Mouse (Mus musculus) gastrocnemius, adult 2 months (tissue): Measurements from ENCODE around the gene Ccdc47. TPM values are rescaled to one million over a fixed set of nuclear protein-coding genes. Genes with fewer than 3 reads are reported as not detected.

ENCODE experiments used
- DNase-seq: peaks from one replicate; pipeline ENCODE4 v3.0.0; 2022
- H3K27ac ChIP-seq: fragments of 200-600 bp; 2 replicates; pipeline ENCODE4 v1.8.1; 2022; ENCODE audit warnings: mild to moderate bottlenecking
- H3K4me3 ChIP-seq: fragments of 200-600 bp; 2 replicates; pipeline ENCODE4 v1.8.1; 2022; ENCODE audit warnings: mild to moderate bottlenecking, moderate library complexity
- CTCF ChIP-seq: fragments of 200-600 bp; IDR thresholded peaks from 2 replicates; pipeline ENCODE4 v1.8.1; 2022; ENCODE audit warnings: antibody characterized with exemption, mild to moderate bottlenecking, moderate library complexity
- intact Hi-C: fragments of 180-260 bp; cut with DNase I; formaldehyde crosslinking; loops from one replicate; pipeline ENCODE4 v1.15.1; 2025
- total RNA-seq, 2 experiments: library from RNA; stranded (reverse); gene quantifications; 2 replicates each; pipeline ENCODE4 v1.2.3; 2021

Gene Ccdc47
- total RNA-seq, 2 experiments from 2014 or later, result 68.3 to 78.9 TPM

DNA sequence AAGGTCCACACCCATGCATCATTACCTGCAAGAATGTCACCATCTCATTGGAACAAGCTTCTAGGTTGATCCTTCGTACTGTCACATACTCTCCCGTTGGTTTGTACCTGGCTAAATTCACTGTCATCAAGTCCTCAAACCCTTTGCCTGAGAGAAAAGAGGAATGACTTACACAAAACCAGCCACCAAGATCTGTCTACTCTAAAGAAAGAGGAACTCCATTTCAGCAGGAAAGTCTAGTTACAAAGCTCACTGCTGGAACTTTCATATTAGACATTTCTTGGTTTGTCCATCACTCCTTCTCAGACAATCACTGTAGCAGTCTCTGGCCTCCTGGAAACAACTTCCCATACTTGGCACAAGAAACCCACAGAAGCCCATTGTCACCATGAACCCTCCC lies 42.9 kb downstream of the Ccdc47 start:
- no peak for TF ChIP-seq CTCF
- no peak overlapping the region for H3K27ac ChIP-seq
- intact Hi-C loops, result no loop called here
- H3K4me3 ChIP-seq, result no peak overlapping the region
- DNase-seq, result no peak

DNA sequence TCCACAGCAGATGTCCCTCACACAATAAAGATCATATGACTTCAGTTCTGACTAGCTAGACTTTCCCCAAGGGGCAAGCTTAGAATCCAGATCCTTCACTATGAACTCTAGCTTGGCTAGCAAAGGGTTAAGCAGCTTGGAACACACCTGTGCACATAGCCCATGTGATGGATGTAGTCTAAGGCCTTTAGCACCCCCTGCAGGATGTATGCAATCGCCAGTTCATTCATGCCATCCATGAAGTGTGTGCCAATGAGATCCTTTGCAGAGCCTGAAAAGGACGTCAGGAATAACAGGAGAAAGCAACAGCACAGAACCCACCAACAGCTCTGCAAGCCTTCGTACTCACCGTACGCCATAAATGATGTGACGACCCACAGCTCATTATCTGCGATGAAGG lies 45.3 kb downstream of the Ccdc47 start:
- no peak overlapping the region for H3K27ac ChIP-seq
- DNase-seq, result no peak
- no peak overlapping the region for H3K4me3 ChIP-seq
- intact Hi-C loops, result no loop called here
- TF ChIP-seq CTCF, result peak; percentile 19; the same call in 1 of the 2 replicates

DNA sequence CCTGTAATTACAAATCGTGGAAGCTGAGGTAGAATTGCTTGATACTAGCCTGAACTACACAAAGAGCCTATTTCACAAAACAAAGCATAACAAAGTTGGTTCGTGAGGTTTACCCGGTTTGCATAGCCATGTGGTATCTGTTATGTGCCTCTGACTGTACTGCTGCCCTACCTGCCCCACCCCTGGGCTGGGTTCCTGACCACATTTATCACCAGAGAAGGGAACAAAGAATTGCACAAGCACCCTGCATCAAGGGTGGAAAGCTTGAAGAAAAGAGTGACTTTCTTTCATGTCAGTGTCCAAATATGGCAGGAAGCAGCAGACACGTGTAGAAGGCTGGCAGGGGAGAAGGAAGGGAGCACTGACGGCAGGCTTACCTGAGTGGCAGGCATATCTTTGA lies 48.7 kb downstream of the Ccdc47 start:
- intact Hi-C loops, result no loop called here
- no peak for TF ChIP-seq CTCF
- no peak for DNase-seq
- H3K27ac ChIP-seq, result no peak overlapping the region
- no peak overlapping the region for H3K4me3 ChIP-seq

DNA sequence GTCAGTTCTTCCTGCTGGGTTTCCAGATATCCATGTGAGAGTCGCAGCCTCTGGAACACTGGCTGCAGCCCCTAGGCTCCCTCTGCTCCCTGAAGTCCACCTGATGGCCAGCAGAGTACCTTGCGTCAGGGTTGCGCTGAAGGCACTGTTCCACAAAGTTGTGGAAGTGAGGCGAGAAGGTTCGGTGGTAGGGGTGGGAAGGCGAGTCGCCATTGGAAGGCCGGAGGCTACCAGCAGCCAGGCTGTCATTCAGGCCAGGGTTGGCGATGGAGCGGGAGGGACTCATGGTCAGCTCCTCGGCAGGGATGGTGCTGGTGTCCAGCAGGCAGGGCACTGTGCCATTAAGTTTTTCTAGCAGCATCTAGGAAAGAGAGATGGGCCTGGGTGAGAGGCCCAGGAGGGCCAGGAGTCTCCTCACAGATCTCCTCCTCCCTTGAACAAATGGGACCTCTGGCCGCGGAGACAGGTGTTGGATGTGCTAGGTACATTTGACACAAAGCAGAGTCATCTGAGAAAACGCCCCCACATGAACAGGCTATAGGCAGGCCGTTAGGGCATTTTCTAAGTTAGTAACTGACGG lies 51.5 kb downstream of the Ccdc47 start:
- Histone ChIP-seq H3K4me3 (peak overlapping the region; percentile 23), H3K27ac (peak overlapping the region; percentile 68)
- intact Hi-C loops, result no loop called here
- no peak for TF ChIP-seq CTCF
- DNase-seq, result no peak

DNA sequence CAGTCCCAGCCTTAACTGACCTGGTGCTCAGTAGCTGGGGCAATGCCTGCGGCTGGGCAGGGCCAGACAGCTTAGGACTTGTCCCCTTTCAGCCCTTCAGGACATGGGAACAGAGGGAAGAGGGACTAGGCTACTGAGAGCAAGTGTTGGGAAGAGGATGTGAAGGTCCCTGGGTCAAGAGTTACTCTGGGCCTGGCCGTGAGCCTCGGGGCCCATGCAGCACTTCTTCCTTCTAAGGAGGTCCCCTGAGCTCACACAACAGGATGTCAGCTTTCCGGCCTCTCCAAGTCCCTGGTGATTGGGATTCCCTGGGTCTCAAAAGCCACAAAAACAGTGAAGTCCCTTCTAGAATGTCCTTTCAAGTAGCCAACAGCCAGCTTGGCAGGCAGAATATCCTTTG lies 52.6 kb downstream of the Ccdc47 start:
- Histone ChIP-seq H3K4me3 (peak overlapping the region; percentile 23), H3K27ac (peak overlapping the region; percentile 68)
- intact Hi-C loops, result no loop called here
- no peak for DNase-seq
- no peak for TF ChIP-seq CTCF

DNA sequence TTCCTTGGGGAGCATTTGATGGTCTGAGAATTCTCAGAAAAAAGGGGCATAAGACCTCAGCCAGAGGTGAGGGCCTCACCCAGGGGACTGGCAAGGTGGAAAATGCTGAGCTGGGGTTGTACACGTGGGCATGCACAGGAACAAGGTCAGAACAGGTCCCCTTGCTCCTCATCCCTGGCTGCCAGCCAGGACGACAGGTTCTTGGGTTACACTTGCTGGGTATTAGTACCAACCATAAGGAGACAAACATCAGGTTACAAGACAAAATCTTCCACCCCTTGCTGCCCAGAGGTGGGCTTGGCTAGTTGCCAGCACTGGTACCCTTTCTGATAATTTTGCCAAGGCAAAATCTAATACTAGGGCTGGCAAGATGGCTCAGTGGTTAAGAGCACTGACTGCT lies 53.9 kb downstream of the Ccdc47 start:
- no peak for TF ChIP-seq CTCF
- intact Hi-C loops, result no loop called here
- Histone ChIP-seq H3K27ac (no peak overlapping the region), H3K4me3 (no peak overlapping the region)
- peak; percentile 66 for DNase-seq

DNA sequence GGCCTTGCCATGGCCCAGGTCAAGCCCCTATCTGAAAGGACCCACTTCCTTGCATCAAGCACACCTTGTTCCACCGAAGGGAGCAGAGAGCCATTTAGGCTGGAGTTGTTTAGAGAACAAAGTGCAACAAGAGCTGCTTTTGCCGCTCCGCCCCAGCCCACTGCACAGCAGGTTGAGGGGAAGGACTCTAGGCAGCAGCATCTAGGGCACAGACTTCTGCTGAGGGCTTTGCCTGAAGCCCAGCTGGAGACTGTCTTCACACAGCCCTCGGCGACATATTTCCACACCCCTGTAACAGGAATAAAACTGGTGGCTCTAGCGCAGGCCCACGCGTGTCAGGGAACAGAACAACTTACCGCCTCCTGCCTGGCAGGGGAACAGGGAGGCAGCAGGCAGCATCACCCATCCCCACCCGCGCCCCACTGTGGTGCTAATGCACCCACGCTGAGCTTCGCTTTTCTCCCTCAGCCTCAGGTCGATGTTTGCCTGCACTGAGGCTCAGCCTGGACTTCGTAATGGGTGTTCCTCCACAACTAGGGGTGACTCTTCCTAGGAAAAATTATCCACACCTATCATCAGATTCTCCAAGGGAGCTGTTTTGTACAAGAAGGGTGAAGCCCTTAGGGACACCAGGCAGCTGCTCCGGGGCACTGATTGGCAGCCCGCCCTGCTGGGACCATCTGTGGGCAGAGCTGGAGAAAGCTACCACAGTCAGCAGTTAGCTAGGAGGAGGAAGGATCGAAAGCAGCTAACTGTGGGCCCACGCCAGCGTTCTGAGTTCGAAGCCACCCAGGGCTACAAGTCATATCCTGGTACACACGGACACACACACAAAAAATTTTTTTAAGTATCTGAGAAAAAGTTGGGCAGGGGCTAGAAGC lies 55.1 kb downstream of the Ccdc47 start, which contains the start of the genes Gm10840 and Limd2:
Gm10840 (plus strand) TSS at position 10 of the 881 bp plus-strand sequence.
Limd2 (minus strand) TSS at position 20 of the 881 bp plus-strand sequence.
- peak within 1 kb of the TSS; percentile 92 for H3K4me3 ChIP-seq
- H3K27ac ChIP-seq, result peak within 1 kb of the TSS; percentile 85
- TF ChIP-seq CTCF, result no peak
- DNase-seq, result peak; percentile 48
- intact Hi-C loops, result loop anchor here (2.0 kb wide), 1 partner anchor 32 kb away; no protein-coding TSS in a partner anchor

DNA sequence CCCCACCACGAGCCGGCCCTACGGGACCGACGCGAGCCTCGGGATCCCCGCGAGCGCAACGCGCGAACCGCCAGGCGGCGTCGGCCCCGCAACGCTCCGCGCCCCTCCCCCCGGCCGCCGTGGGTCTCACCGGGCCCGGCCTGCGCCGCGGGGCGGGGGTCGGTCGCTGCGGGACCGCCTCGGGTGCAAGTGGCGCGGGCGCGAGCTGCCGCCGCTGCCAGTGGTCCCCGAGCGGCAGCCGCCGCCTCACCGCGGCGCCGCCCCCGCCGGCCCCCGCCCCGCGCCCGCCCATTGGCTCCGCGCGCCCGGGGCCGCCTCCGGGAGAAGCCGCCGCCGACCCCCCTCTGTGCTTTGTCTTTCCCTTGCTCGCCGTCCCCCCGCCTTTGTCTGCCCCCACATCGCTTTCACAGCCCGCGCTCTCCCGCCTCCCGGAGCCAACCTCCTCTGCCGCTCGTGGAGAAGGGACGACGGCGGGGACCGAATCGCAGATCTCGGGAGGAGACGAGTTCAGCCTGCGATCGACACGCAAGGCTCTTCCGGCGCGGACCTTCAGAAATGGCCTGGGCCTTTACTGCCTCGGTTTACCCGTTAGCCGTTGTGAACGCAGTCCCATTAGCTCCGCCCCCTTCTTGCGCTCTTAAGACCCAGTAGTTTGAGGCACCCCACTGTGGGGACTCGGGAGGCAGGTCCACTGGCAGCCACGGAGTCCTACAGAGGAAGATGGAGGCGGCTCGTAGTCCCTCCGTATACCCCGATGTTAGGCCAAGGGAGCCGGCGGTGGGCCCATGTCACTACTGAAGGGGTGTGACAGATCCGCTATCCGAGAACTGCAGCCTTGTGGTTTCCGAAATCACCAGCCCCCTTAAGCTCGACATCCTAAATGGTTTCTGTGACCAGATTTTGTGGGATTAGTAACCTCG lies 56.0 kb downstream of the Ccdc47 start:
- TF ChIP-seq CTCF, result peak; percentile 43
- Histone ChIP-seq H3K27ac (peak overlapping the region; percentile 85), H3K4me3 (peak overlapping the region; percentile 92)
- intact Hi-C loops, result loop anchor here (2.0 to 10.0 kb wide), 2 partner anchors 33 to 235 kb away; no protein-coding TSS in a partner anchor
- DNase-seq, result peak; percentile 82

DNA sequence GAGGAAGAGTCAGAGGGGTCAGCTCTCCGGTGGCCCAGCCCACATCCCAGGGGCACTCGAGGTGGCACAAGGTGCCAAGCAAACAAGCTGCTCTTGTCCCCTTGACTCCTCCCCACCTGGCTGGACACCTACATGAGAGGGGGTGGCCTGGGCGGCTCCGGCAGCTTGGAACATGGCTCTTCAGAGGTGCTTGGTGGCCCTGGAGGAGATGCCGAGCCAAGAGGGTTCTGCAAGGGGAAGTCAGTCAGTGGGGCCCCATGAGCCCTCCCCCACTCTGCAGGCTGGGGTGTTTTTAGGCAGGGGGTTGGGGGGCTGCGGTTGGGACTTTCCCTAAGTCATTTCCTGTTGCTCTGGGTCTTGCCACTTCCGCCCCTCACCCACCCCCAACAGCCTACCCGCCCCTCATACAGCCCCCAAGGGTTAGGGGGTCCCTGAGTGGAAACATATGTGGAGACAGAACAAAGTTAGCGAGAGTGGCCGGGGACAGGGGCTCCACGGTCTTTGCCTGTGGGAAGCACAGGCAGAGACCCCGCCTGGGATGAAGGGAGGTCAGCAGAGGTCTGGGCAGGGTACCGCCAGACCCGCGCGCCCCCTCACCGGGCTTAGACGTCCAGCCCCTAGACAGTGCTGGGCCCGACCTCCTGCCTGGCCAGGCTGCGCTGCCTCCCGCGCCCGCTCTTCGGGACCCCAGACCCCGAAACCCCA lies 56.8 kb downstream of the Ccdc47 start:
- TF ChIP-seq CTCF, result no peak
- H3K4me3 ChIP-seq, result peak overlapping the region; percentile 92
- DNase-seq, result peak; percentile 42
- intact Hi-C loops, result loop anchor here (10.0 kb wide), 1 partner anchor 235 kb away; no protein-coding TSS in a partner anchor
- peak overlapping the region; percentile 82 for H3K27ac ChIP-seq

DNA sequence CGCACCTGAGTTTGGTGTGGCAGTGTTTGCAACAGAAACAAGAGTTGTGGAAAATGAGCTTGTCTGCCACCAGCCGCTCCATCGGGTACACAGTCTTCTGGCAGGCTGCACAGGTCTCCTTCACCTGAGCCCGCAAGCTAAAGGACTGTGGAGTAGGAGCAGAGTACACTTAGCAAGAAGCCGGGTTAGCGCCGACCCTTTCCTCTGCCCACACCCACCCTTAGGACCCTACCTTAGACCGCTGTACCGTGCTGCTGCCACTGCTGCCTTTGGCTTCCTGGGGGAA lies 57.3 kb downstream of the Ccdc47 start:
- intact Hi-C loops, result loop anchor here (10.0 kb wide), 1 partner anchor 236 kb away; no protein-coding TSS in a partner anchor
- H3K4me3 ChIP-seq, result peak overlapping the region; percentile 92
- no peak for TF ChIP-seq CTCF
- peak; percentile 36 for DNase-seq
- peak overlapping the region; percentile 82; the same call in 1 of the 2 replicates for H3K27ac ChIP-seq

DNA sequence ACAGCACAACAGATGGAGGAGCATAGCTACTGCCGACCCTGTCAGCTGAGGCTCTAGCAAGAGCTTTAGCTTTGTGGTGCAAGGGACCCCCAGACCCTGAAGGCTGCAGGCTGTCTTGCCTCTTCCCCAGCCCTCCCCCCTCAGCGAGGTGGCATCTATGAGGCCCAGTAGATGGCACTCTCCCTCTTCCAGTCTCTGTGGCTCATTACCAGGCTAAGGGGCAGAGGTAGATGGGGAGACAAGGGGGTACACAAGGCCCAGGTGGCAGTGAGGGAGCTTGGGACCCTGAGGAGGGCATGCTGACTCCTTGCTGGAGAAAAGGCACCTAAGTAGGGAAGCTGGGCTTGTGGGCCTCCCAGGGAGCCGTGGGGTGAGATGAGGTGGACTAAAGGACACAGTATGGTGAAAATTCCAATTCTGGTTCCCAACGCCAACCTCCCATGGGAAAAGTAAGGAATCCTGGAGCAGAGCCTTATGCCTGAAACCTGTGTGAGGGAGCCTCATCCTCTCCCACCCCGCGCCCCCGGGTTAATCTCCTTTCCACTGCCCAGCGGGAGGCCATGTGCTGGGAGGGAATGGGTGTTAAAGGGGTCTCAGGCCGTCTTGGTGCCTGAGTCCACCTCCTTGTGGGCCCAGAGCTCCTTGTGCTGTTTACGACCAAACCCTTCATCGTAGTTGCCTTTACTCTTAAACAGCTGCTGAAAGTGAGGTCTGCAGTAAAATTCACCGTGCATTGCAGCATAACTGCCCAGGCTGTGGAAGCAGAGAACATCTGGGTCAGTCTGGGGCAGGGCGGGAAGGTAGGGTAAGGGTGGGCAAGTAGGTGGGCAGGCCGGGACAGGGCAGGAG lies 57.8 kb downstream of the Ccdc47 start:
- intact Hi-C loops, result loop anchor here (10.0 kb wide), 1 partner anchor 236 kb away; no protein-coding TSS in a partner anchor
- DNase-seq, result no peak
- peak; percentile 66 for TF ChIP-seq CTCF
- Histone ChIP-seq H3K4me3 (peak overlapping the region; percentile 92), H3K27ac (peak overlapping the region; percentile 82; the same call in 1 of the 2 replicates)
